ENCODE assay signal across 20 mouse cellular contexts in genomic region chr11:101661191-101661590, GRCm38 (mm10).
"Had no signal": no experiment of that assay in that cellular context is flagged by ENCODE, and none has a peak within 500 bp of the region (broad histone marks: within the 10 kb centered on the region; RNA-seq: fewer than 3 reads in every experiment).

No protein-coding gene starts in this region.

- H3K27ac ChIP-seq: kidney, embryonic 15.5 days; left cerebral cortex, adult 2 months; midbrain, embryonic 10.5 days; midbrain, embryonic 13.5 days; neural tube, embryonic 12.5 days; neural tube, embryonic 15.5 days; stomach, postnatal 0 days had no signal

- ATAC-seq: inflammation-experienced regulatory T-cells, adult 6 months; intestine, embryonic 16.5 days; lung, postnatal 0 days; midbrain, embryonic 13.5 days had no signal

- H3K36me3 ChIP-seq: kidney, embryonic 15.5 days; midbrain, embryonic 10.5 days; midbrain, embryonic 13.5 days; neural tube, embryonic 12.5 days; neural tube, embryonic 15.5 days had no signal

- H3K4me3 ChIP-seq: kidney, embryonic 15.5 days; left cerebral cortex, adult 2 months; megakaryocyte, embryonic 14.5 days; midbrain, embryonic 10.5 days; midbrain, embryonic 13.5 days; neural tube, embryonic 12.5 days; neural tube, embryonic 15.5 days had no signal

- H3K4me2 ChIP-seq: kidney, embryonic 15.5 days; liver, embryonic 11.5 days; lung, embryonic 14.5 days; midbrain, embryonic 13.5 days; neural tube, embryonic 12.5 days; neural tube, embryonic 15.5 days had no signal

- H3K9ac ChIP-seq: kidney, embryonic 15.5 days; lung, embryonic 14.5 days; midbrain, embryonic 13.5 days; neural tube, embryonic 12.5 days; neural tube, embryonic 15.5 days had no signal

- H3K27me3 ChIP-seq: megakaryocyte, embryonic 14.5 days; neural tube, embryonic 12.5 days; neural tube, embryonic 15.5 days had no signal

- H3K9me3 ChIP-seq: kidney, embryonic 15.5 days; megakaryocyte, embryonic 14.5 days; midbrain, embryonic 10.5 days; midbrain, embryonic 13.5 days; neural tube, embryonic 12.5 days; neural tube, embryonic 15.5 days had no signal

- DNase-seq: layer of hippocampus, postnatal 36 days; lung, embryonic 14.5 days; right cerebral cortex, adult 18-20 months; right cerebral cortex, postnatal 14 days; right cerebral cortex, postnatal 4 days; thymus, adult 2 months; thymus, postnatal 14 days; thymus, postnatal 4 days had no signal
